Mouse (Mus musculus): ENCODE data around the gene Srpk2. TPM values are rescaled to one million over a fixed set of nuclear protein-coding genes. Genes with fewer than 3 reads are reported as not detected.
"Not testable (repeated sequence)": the region's sequence is repeated elsewhere in the genome, so short reads cannot be mapped to it uniquely, and the experiment has no call there.

The Srpk2 gene
- polyA plus RNA-seq, 1 experiment from 2014 or later = 9.2 TPM

GRCm38 (mm10) chr5:23706601-23707597 lies 22.5 kb upstream of the Srpk2 start:
- H3K4me3 ChIP-seq; H3K9ac ChIP-seq; H3K4me2 ChIP-seq; H3K27me3 ChIP-seq (replicated peaks); H3K27ac ChIP-seq; ATAC-seq; H3K4me1 ChIP-seq: not testable (repeated sequence)
- 92% methylated on average over 34 of the region's 34 CpGs for WGBS (ENCODE audit: insufficient replicate concordance)
- Histone ChIP-seq H3K36me3 (peaks cover 86% of the 10 kb centered on the region), H3K9me3 (replicated peaks) (peaks cover 73% of the 10 kb centered on the region)

GRCm38 (mm10) chr5:23697457-23697856 lies 13.0 kb upstream of the Srpk2 start:
- Histone ChIP-seq H3K27me3 (replicated peaks) (no peaks in the 10 kb centered on the region), H3K4me1 (no peaks in the 10 kb centered on the region), H3K4me2 (no peak overlapping the region), H3K4me3 (no peak overlapping the region), H3K27ac (no peak overlapping the region), H3K9me3 (replicated peaks) (peaks cover 40% of the 10 kb centered on the region), H3K9ac (no peak overlapping the region), H3K36me3 (peaks cover 47% of the 10 kb centered on the region)
- no peak for ATAC-seq
- WGBS (ENCODE audit: insufficient replicate concordance) = 81% methylated on average over 1 of the region's 1 CpGs

GRCm38 (mm10) chr5:23683431-23683830 lies 986 bp downstream of the Srpk2 start:
- no peaks in the 10 kb centered on the region for H3K9me3 ChIP-seq (replicated peaks)
- 70% methylated on average over 4 of the region's 4 CpGs for WGBS (ENCODE audit: insufficient replicate concordance)

GRCm38 (mm10) chr5:23679006-23679405 lies 5.4 kb downstream of the Srpk2 start:
- peaks cover 16% of the 10 kb centered on the region for H3K4me1 ChIP-seq
- no peak overlapping the region for H3K27ac ChIP-seq
- no peak for ATAC-seq
- no peak overlapping the region for H3K9ac ChIP-seq
- peaks cover 24% of the 10 kb centered on the region for H3K27me3 ChIP-seq (replicated peaks)
- 47% methylated on average over 3 of the region's 3 CpGs for WGBS (ENCODE audit: insufficient replicate concordance)
- no peaks in the 10 kb centered on the region for H3K9me3 ChIP-seq (replicated peaks)
- no peak overlapping the region for H3K4me3 ChIP-seq
- H3K36me3 ChIP-seq = no peaks in the 10 kb centered on the region
- no peak overlapping the region for H3K4me2 ChIP-seq

More at GRCm38 (mm10) chr5:23683431-23683830, 986 bp downstream of the Srpk2 start:
- Histone ChIP-seq H3K4me3 (no peak overlapping the region), H3K9ac (no peak overlapping the region), H3K27ac (no peak overlapping the region), H3K36me3 (no peaks in the 10 kb centered on the region), H3K27me3 (replicated peaks) (no peaks in the 10 kb centered on the region), H3K4me1 (no peaks in the 10 kb centered on the region), H3K4me2 (no peak overlapping the region)
- ATAC-seq = no peak

- WGBS (ENCODE audit: insufficient replicate concordance) = 68% methylated on average over 5 of the region's 5 CpGs
- H3K4me2 ChIP-seq = no peak overlapping the region
- H3K9ac ChIP-seq = no peak overlapping the region
- no peak overlapping the region for H3K27ac ChIP-seq
- ATAC-seq = no peak
- no peaks in the 10 kb centered on the region for H3K9me3 ChIP-seq (replicated peaks)
- no peaks in the 10 kb centered on the region for H3K36me3 ChIP-seq
- no peak overlapping the region for H3K4me3 ChIP-seq
- H3K27me3 ChIP-seq (replicated peaks) = peaks cover 24% of the 10 kb centered on the region
- H3K4me1 ChIP-seq = peaks cover 16% of the 10 kb centered on the region
These were observed 6.5 kb downstream of the Srpk2 start for GRCm38 (mm10) chr5:23677883-23678282.

- Histone ChIP-seq H3K4me3 (no peak overlapping the region), H3K36me3 (no peaks in the 10 kb centered on the region), H3K9ac (no peak overlapping the region), H3K27ac (no peak overlapping the region), H3K9me3 (replicated peaks) (no peaks in the 10 kb centered on the region), H3K4me1 (peaks cover 16% of the 10 kb centered on the region), H3K4me2 (no peak overlapping the region), H3K27me3 (replicated peaks) (peaks cover 24% of the 10 kb centered on the region)
- no peak for ATAC-seq
- WGBS (ENCODE audit: insufficient replicate concordance) = 70% methylated on average over 5 of the region's 5 CpGs
These were observed 7.4 kb downstream of the Srpk2 start for GRCm38 (mm10) chr5:23677072-23677453.

- peak; percentile 11; the same call in 1 of the 2 replicates for ATAC-seq
- Histone ChIP-seq H3K27me3 (replicated peaks) (peaks cover 24% of the 10 kb centered on the region), H3K9me3 (replicated peaks) (no peaks in the 10 kb centered on the region), H3K9ac (peak overlapping the region; percentile 69), H3K4me2 (peak overlapping the region; percentile 98), H3K27ac (no peak overlapping the region), H3K36me3 (no peaks in the 10 kb centered on the region), H3K4me1 (peaks cover 16% of the 10 kb centered on the region), H3K4me3 (peak overlapping the region; percentile 76)
- WGBS (ENCODE audit: insufficient replicate concordance) = 9% methylated on average over 38 of the region's 41 CpGs
These were observed 8.0 kb downstream of the Srpk2 start for GRCm38 (mm10) chr5:23676156-23677071.

GRCm38 (mm10) chr5:23675499-23676155 lies 8.8 kb downstream of the Srpk2 start:
- Histone ChIP-seq H3K36me3 (no peaks in the 10 kb centered on the region), H3K9me3 (replicated peaks) (no peaks in the 10 kb centered on the region), H3K27ac (0 out of 2 replicates have a peak overlapping the region, but pooled peaks have one; percentile 54), H3K4me2 (peak overlapping the region; percentile 98), H3K4me1 (peaks cover 16% of the 10 kb centered on the region), H3K4me3 (peak overlapping the region; percentile 76), H3K9ac (peak overlapping the region; percentile 69), H3K27me3 (replicated peaks) (peaks cover 24% of the 10 kb centered on the region)
- under 1% methylated on average over 84 of the region's 95 CpGs for WGBS (ENCODE audit: insufficient replicate concordance)
- ATAC-seq = peak; percentile 71

- no peaks in the 10 kb centered on the region for H3K36me3 ChIP-seq
- WGBS (ENCODE audit: insufficient replicate concordance) = 2% methylated on average over 61 of the region's 61 CpGs
- no peak overlapping the region for H3K27ac ChIP-seq
- peak overlapping the region; percentile 76 for H3K4me3 ChIP-seq
- peaks cover 16% of the 10 kb centered on the region for H3K4me1 ChIP-seq
- ATAC-seq = peak; percentile 62
- H3K27me3 ChIP-seq (replicated peaks) = peaks cover 24% of the 10 kb centered on the region
- peak overlapping the region; percentile 98 for H3K4me2 ChIP-seq
- H3K9me3 ChIP-seq (replicated peaks) = no peaks in the 10 kb centered on the region
- peak overlapping the region; percentile 69 for H3K9ac ChIP-seq
These were observed 9.5 kb downstream of the Srpk2 start for GRCm38 (mm10) chr5:23674829-23675498.

GRCm38 (mm10) chr5:23672136-23672535 lies 12.3 kb downstream of the Srpk2 start:
- H3K4me3 ChIP-seq = no peak overlapping the region
- H3K36me3 ChIP-seq = no peaks in the 10 kb centered on the region
- H3K9ac ChIP-seq = no peak overlapping the region
- H3K4me1 ChIP-seq = peaks cover 16% of the 10 kb centered on the region
- peaks cover 24% of the 10 kb centered on the region for H3K27me3 ChIP-seq (replicated peaks)
- 67% methylated on average over 7 of the region's 7 CpGs for WGBS (ENCODE audit: insufficient replicate concordance)
- H3K4me2 ChIP-seq = no peak overlapping the region
- ATAC-seq = no peak
- H3K27ac ChIP-seq = no peak overlapping the region
- no peaks in the 10 kb centered on the region for H3K9me3 ChIP-seq (replicated peaks)

GRCm38 (mm10) chr5:23670880-23671279 lies 13.5 kb downstream of the Srpk2 start:
- H3K4me1 ChIP-seq = peaks cover 7% of the 10 kb centered on the region
- no peak for ATAC-seq
- H3K36me3 ChIP-seq = no peaks in the 10 kb centered on the region
- no peaks in the 10 kb centered on the region for H3K9me3 ChIP-seq (replicated peaks)
- H3K4me2 ChIP-seq = no peak overlapping the region
- no peak overlapping the region for H3K9ac ChIP-seq
- H3K27ac ChIP-seq = no peak overlapping the region
- H3K4me3 ChIP-seq = no peak overlapping the region
- peaks cover 15% of the 10 kb centered on the region for H3K27me3 ChIP-seq (replicated peaks)
- WGBS (ENCODE audit: insufficient replicate concordance) = 72% methylated on average over 4 of the region's 4 CpGs
